Mouse (Mus musculus): ENCODE data around the gene Vim.

DNA sequence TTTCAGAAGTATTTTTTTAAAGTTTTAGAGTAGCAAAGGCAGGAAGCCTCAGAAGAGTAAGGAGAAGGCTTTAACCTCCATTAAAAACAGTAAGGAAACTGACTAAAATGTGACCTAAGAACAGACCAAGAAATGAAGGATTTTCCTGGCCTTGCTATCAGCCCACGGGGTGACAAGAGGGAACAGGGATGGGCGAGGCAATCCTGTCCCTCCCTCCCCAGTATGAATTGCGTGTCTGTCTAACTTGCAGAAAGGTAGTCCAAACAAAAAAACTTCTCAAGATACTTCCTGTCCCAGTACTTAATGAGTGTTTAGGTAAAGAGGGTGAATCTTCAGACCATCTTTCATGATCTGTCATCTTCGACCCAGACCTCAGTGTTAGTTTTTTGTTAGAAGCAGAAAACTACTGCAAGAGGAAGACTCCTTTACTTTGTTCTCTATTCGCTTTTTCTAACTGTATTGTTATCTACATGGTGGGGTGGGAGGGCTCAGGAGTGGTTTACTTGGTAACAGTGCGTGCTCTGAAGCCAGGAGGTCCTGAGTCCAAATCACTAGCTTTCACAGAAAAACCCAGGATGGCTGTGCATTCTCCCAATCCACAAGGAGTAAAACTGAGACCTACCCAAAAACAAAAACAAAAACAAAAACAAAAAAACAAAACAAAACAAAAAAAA is 34.9 kb upstream of the Vim start:
- TF ChIP-seq CTCF (IDR thresholded peaks at IDR 0.05; ENCODE audit: low read depth, low read length) (no peak), TAL1 (conservative IDR thresholded peaks at IDR 0.05; ENCODE audit: low read depth, low read length) (no peak), GATA1 (IDR thresholded peaks at IDR 0.05; ENCODE audit: borderline replicate concordance, low read length) (no peak), POLR2AphosphoS5 (IDR thresholded peaks at IDR 0.05; ENCODE audit: insufficient replicate concordance, low read depth, low read length) (no peak)
